Mouse (Mus musculus) urinary bladder, postnatal 25 days (tissue): ENCODE results near the gene Vezt.

Experiments
- DNase-seq: peaks from one replicate; pipeline ENCODE4 v3.0.0; 2022; ENCODE audit warnings: low spot score

Vezt gene

GRCm38 (mm10) chr10:94037596-94037995, 2.0 kb upstream of the Vezt start:
- DNase-seq: no peak

GRCm38 (mm10) chr10:94037196-94037595, 1.6 kb upstream of the Vezt start:
- DNase-seq: no peak

GRCm38 (mm10) chr10:94036375-94036758, 750 bp upstream of the Vezt start:
- no peak for DNase-seq

DNA sequence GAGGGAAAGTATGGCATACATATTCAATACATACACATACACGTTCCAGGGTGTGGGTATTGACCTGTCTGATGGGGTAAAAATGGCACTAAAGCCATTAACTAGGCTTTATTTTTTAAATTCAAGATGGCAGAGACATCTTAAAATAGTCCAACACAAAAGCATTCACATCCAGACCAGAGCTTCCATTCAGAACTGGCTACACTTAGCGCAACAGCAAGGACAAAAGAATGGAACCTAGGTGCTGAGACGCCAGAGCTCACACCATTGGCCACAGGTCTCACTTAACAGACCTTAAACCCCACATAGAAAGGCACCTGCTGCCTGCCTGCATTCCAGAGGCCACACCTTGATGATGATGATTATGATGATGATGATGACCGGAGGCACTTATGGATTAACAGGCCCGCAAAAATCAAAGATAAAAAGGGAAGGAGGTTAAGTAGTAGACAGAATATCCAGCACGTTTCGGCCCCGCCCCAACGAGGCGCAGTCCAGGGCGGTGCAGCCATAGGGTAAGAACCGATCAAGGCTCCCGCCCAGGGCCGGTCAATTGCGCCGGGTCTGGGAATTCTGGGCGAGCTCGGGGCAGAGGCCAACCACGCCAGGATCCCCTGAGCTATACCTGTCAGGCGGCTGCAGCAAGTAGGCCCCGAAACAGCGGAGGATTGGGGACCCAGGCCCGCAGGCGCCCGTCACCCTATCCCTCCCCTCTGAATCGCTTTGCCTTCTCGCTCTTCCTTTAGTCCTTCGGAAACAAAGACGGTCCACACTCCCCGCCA, 550 bp downstream of the Vezt start:
- DNase-seq: peak; percentile 46

DNA sequence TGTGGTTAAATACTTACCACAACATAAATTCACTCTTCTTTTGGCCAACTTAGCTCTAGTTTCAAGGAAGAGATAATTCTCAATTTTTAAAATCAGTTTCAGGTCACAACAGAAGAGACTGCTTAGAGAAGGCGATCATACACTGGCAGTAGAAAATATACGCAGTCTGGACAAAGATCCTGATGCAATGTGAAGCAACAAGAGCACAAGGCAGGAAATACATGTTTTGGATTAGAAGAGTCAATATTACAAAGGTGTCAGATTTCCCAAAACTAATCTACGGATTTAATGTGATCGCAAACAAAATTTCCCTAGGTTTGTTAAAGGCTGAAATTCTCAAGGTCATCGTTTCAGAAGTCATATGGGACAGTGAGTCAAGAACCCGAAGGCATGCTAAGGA, 4.5 kb downstream of the Vezt start:
- no peak for DNase-seq

- DNase-seq: no peak
Observed at GRCm38 (mm10) chr10:94028493-94028892, 7.1 kb downstream of the Vezt start.

GRCm38 (mm10) chr10:94025079-94025478, 10.5 kb downstream of the Vezt start:
- DNase-seq: no peak

DNA sequence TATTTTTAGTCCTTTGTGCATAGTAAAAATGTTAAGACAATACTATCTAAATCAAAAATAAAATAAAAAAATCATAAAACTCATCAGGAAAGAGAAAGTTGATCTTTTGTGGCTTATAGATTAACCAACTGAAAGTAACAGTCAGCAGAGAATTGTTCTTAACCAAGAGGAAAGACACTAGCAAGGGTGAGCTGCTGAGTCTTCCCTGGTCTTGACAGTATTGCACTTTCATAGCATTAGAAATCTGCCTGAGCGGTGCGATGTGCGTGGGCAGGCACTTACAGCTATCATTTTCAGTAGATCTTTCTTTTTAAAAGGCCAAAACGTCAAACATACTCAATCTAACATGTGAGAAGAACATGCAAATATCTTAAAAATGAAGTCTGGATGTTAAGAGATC, 14.6 kb downstream of the Vezt start:
- DNase-seq: no peak

DNA sequence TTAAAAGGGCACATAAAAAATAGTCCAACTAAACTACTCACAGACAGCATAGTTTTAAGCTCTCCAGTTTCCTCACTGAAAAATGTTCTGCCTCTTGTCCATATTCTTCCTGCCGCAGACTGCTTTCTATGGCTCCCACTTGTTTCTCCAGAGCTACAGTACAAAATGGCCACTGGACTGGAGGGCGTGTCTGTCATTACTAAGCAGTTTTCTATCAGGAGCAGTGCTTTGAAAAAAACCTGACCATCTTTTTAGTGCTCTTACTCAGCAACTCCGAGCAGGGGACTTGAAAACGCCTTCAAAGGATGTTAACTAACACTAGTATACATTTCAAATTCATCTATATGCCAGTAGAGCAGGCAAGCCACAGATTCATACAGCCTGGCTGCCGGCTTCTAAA, 15.0 kb downstream of the Vezt start:
- no peak for DNase-seq

DNA sequence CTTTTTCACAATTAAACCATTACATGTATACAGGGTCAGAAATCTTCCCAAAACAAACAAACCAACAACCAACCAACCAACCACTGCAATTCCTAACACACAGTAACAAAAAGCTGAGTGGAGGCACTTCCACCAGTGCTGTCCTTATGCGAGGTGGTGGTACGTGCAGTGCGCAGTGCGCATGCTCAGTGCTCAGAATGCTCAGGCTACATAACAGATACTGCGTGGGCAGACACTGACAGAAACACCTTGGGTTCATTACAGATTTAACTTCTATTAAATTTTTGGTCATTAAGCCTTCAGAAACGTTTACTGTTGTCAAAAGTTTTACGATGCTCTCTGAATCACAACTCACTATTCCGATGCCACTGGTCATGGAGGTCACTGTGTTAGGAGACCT, 18.2 kb downstream of the Vezt start:
- DNase-seq: no peak

- DNase-seq: no peak
Observed at GRCm38 (mm10) chr10:94014200-94014599, 21.4 kb downstream of the Vezt start.

DNA sequence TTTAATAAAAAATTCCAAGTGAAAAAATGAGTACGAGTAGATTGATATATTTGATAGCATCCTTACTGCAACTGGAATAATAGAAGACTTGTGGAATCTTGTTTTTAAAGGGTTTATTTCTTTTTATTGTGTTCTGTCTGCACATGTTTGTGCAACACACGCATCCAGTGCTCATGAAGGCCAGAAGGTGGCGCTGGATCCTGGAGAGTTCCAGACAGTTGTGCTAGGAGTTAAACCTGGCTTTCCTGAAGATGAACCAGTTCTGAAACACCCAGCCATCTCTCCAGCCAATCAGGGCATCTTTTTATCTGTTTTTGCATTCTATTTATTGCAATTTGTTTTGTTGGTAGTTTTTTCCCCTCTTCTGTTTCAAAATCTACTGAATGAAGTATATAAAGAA, 22.4 kb downstream of the Vezt start:
- DNase-seq: peak; percentile 43

DNA sequence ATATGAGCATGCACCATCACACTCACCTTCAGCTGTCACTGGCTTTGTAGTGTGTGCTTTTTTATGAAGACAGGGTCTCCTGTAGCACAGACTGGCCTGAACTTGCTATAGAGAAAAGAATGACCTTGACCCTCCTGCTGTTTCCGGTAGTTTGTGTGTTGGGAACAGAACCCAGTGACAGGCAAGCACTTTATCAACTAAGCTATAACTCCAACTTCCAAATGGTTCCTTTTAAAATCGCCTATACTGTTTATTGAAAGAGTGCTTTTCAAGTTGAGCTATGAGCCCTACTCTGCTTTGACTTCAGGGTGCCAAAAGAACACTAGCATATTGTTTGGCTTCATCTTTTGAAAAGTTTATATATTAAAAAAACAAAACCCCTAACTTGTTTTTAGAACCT, 24.6 kb downstream of the Vezt start:
- DNase-seq: no peak

DNA sequence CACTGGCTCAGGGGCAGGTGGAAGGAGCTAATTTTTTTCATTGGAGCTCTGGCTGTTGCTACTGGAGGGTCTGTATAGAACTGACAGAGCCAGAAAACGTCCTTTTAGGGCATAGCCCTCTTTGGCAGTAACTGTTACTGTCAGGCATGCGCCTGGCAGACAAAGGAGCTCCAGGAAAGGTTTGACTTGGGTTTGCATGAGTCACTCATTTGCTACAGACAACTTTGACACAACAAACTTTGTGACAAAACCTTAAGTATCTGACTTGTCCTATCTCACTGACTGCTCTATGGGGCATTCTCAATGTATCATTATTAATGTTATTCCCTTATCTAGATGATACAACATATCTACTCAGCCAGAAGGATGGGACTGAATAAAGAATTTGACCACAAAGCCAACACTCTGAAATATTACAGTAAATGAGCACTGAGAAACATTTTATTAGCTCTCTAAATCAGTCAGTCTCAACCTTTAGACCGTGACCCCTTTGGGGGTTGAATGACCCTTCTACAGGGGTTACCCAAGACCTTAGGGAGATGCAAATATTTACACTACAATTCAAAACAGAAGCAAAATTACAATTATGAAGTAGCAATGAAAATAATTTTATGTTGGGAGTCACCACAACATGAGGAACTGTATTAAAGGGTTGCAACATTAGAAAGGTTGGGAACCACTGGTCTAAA, 25.5 kb downstream of the Vezt start:
- DNase-seq: no peak

- DNase-seq: no peak
Observed at GRCm38 (mm10) chr10:94008356-94008755, 27.3 kb downstream of the Vezt start.

- no peak for DNase-seq
Observed at GRCm38 (mm10) chr10:94000223-94000622, 35.4 kb downstream of the Vezt start.

GRCm38 (mm10) chr10:93999357-93999756, 36.3 kb downstream of the Vezt start:
- DNase-seq: no peak

DNA sequence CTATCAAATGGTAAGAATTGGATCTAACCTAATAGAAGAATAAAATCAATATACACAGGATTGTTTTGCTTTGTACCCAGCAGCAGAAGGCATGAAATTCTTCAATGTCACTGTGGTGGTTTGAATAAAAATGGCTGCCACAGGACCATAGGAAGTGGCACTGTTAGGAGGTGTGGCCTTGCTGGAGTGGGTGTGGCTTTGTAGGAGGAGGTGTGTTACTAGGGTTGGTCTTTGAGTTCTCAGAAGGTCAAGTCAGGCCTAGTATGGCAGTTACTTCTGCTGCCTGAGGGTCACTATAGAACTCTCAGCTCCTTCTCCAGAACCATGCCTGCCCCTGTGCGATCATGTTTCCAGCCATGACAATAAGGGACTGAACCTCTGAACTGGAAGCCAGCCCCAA, 40.5 kb downstream of the Vezt start:
- no peak for DNase-seq

DNA sequence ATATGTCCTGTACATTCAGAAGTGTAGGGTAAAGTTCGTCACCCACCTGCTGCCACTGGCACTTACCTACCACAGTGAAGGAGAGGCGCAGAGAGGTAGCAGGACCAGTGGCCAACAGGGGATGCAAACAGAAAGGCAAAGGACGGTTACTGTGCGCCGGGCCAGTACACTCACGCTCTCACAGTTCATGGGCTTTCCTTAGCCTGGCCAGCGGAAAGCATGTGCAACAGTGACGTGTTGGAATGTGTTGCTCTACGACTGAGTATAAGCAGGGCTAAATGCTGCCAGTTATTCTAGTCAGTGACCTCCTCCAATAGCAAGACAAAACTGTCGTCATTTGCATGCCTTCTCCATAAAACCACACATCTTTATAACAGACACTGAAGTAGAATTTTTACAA, 41.5 kb downstream of the Vezt start:
- DNase-seq: no peak

DNA sequence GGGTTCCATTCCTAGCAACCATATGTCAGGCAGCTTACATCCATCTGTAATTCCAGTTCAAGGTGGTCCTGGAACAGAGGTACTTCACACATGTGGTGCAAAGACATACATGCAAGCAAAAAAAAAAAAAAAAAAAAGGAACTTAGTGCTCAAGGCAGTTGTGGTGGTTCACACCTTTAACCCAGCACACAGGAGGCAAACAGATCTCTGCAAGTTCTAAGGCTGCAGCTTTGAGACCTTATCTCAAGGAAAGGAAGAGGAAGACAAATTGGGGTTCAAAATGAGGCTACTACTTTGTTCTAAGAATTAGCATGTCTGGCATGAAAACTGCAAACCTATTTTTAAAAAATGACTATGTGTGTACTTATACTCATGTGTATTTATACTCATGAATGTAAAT, 50.3 kb downstream of the Vezt start:
- DNase-seq: no peak

DNA sequence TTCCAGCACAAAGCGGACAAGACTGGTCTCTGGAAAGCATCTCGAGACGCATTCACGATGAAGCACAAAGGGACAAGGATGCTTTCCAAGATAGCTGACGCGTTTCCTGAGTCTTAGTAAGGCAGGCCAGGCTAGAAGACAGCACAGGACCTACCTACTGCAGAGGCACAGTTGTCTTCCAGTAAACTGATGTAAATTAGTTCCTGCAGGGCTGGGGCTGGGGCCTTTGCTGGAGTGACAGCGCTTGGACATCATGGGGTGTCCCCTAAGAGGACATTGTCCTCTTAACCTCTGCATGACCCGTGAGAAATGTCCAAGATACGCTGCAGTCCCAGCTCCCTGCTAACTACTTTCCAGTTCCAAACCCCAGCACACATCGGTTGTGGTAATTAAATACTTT, 66.3 kb downstream of the Vezt start:
- no peak for DNase-seq

- DNase-seq: no peak
Observed at GRCm38 (mm10) chr10:93967486-93967885, 68.1 kb downstream of the Vezt start.

GRCm38 (mm10) chr10:93954023-93954422, 81.6 kb downstream of the Vezt start:
- no peak for DNase-seq

DNA sequence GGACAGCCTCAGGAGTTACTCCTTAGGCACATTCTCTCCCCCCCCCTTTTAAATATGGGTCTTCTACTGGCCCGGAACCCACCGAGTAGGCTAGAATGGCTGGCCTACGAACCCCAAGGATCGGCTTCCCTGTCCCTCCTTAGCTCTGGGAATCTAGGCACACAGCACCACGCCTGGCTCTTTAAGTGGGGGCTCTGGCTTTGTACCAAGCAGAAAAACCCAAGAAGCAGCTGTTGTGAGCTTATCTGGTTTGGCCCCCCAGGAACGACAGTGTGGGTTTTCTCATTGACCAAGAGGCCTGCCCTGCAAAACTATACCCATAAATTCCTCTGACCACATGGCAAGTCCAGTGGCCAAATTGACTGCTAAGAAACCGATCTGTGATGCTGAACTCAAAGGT, 82.1 kb downstream of the Vezt start:
- no peak for DNase-seq
